Mouse (Mus musculus): Measurements from ENCODE around the gene Zfp747. TPM values are rescaled to one million over a fixed set of nuclear protein-coding genes. Genes with fewer than 3 reads are reported as not detected.
"Not testable (repeated sequence)": the region's sequence is repeated elsewhere in the genome, so short reads cannot be mapped to it uniquely, and the experiment has no call there.

Zfp747 gene
- total RNA-seq, 2 experiments from 2014 or later: 6.7 to 6.9 TPM

GRCm38 (mm10) chr7:127342888-127343287 is 33.0 kb downstream of the Zfp747 start:
- TF ChIP-seq CTCF (conservative IDR thresholded peaks at IDR 0.05): no peak
- H3K4me3 ChIP-seq: no peak overlapping the region
- no peak for DNase-seq (ENCODE audit: low spot score in 2 of 2)
- no peak overlapping the region for H3K27ac ChIP-seq

DNA sequence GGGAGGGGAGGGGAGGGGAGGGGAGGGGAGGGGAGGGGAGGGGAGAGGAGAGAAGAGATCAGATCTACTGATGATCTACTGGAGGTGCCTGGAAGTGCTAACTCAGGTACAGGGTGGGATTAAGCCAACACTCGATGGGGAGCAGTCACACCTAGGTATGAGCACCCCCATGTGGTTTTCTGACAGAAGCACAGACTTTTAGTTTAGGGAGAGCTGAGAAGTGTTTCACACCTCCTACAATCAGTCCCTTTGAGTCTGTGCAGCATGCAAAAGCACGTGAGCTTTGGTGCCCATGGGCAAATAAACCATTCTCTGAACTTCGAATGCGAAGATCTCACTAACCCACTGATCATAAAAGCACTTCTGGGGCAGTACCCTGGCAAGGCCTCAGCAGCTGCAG is 33.5 kb downstream of the Zfp747 start:
- no peak for DNase-seq (ENCODE audit: low spot score in 2 of 2)
- no peak overlapping the region for H3K4me3 ChIP-seq
- TF ChIP-seq CTCF (conservative IDR thresholded peaks at IDR 0.05): peak; percentile 70

DNA sequence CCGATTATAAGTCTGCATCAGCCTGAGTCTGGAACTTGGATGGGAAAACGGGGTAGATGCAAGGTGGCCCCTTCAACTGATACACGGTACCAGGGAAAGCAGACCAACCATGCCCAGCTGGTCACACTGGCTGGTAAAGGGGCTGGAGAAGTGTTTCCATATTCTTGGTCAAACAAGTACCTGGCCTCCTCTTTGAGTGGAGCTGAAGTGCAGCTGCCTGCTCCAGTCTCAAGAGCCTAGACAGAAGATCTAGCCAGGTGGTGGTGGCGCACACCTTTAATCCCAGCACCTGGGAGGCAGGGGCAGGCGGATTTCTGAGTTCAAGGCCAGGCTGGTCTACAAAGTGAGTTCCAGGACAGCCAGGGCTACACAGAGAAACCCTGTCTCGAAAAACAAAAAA is 34.0 kb downstream of the Zfp747 start:
- not testable (repeated sequence) for H3K4me3 ChIP-seq

More for the DNA sequence above, 33.5 kb downstream of the Zfp747 start:
- H3K27ac ChIP-seq: no peak overlapping the region

DNA sequence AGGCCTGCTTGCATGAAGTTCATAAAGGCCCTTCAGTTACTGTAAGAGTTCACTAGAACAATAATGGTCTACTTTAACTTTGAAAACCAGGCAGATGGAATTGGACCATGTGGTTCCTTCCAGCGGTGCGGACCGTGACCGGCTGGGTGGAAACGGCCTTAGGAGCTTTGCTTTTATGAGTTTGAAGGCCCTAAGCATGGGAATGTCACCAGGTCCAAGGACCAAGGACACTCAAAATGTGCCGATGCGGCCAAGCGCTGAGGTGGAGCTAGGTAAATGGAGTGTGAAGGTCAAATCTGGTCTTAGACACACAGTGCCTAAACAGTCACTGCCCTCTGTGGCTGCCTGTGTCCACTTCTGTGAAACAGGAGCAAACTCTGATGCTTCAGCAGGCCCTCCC is 34.5 kb downstream of the Zfp747 start:
- no peak overlapping the region for H3K4me3 ChIP-seq
- TF ChIP-seq CTCF (conservative IDR thresholded peaks at IDR 0.05): no peak
- no peak overlapping the region for H3K27ac ChIP-seq
- no peak for DNase-seq (ENCODE audit: low spot score in 2 of 2)

More for the DNA sequence above, 34.0 kb downstream of the Zfp747 start:
- DNase-seq (ENCODE audit: low spot score in 2 of 2); H3K27ac ChIP-seq: not testable (repeated sequence)

- no peak for TF ChIP-seq CTCF (conservative IDR thresholded peaks at IDR 0.05)
- DNase-seq (ENCODE audit: low spot score in 2 of 2): no peak
- Histone ChIP-seq H3K27ac (no peak overlapping the region), H3K4me3 (no peak overlapping the region)
Measured at GRCm38 (mm10) chr7:127337636-127338035, 38.2 kb downstream of the Zfp747 start.

DNA sequence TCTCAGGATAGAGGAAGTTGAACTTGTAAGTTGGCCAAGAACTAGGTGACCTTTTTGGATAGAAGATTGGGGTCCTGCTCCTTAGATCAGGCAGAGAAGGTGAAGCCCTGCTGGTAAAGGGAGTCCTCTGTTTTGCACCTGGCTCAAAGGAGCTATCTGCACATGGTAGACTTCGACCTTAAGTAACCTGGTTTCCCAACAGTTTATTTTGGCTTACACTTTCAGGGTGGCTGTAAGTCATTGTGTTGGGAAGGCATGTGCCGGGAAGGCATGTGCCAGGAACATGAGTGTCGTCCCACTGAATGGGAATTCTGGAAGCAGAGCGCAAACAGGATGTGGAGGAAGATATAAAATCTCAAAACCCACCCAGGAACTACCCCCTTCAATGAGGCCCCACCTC is 40.2 kb downstream of the Zfp747 start:
- no peak for TF ChIP-seq CTCF (conservative IDR thresholded peaks at IDR 0.05)
- H3K27ac ChIP-seq: no peak overlapping the region
- H3K4me3 ChIP-seq: no peak overlapping the region
- no peak for DNase-seq (ENCODE audit: low spot score in 2 of 2)

GRCm38 (mm10) chr7:127333240-127333639 is 42.6 kb downstream of the Zfp747 start:
- no peak overlapping the region for H3K4me3 ChIP-seq

DNA sequence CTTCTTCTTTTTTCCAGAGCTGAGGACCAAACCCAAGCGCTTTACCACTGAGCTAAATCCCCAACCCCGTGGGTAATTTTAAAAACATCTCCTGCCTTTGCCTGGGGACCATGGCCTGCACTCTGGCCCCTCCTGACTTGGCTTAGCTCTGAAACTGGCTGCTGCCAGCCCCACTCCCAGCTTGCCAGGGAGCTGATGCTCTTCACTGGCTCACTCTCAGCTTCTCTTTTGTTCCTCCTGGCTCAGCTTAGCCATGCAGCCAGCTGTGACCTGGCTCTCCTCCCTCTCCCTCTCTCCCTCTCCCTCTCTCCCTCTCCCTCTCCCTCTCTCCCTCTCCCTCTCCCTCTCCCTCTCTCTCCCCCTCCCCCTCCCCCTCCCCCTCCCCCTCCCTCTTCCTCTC is 49.2 kb downstream of the Zfp747 start:
- Histone ChIP-seq H3K27ac (no peak overlapping the region), H3K4me3 (no peak overlapping the region)
- no peak for TF ChIP-seq CTCF (conservative IDR thresholded peaks at IDR 0.05)
- DNase-seq (ENCODE audit: low spot score in 2 of 2): peak; percentile 58 to 74

More at GRCm38 (mm10) chr7:127333240-127333639, 42.6 kb downstream of the Zfp747 start:
- H3K27ac ChIP-seq: no peak overlapping the region
- no peak for TF ChIP-seq CTCF (conservative IDR thresholded peaks at IDR 0.05)
- DNase-seq (ENCODE audit: low spot score in 2 of 2): no peak

- DNase-seq (ENCODE audit: low spot score in 2 of 2): no peak
- Histone ChIP-seq H3K27ac (no peak overlapping the region), H3K4me3 (no peak overlapping the region)
- TF ChIP-seq CTCF (conservative IDR thresholded peaks at IDR 0.05): no peak
Measured at GRCm38 (mm10) chr7:127325550-127325949, 50.3 kb downstream of the Zfp747 start.

- no peak for TF ChIP-seq CTCF (conservative IDR thresholded peaks at IDR 0.05)
- no peak overlapping the region for H3K27ac ChIP-seq
- no peak overlapping the region for H3K4me3 ChIP-seq
- DNase-seq (ENCODE audit: low spot score in 2 of 2): no peak
Measured at GRCm38 (mm10) chr7:127324944-127325343, 50.9 kb downstream of the Zfp747 start.

Other genes with a start within 250 kb of the Zfp747 start
- under 1 TPM; 0.64 to 0.72 TPM for gene Spn, start 238.2 kb downstream of the Zfp747 start, total RNA-seq (2021)
- gene Cd2bp2, start 180.0 kb downstream of the Zfp747 start, total RNA-seq (2021): 10 to 100 TPM; 88.4 to 97.0 TPM
- gene Tbc1d10b, start 167.6 kb downstream of the Zfp747 start, total RNA-seq (2021): 100 to 1,000 TPM; 102 to 120 TPM
- gene Mylpf, start 167.2 kb downstream of the Zfp747 start, total RNA-seq (2021): 1 to 10 TPM; 1.3 to 1.9 TPM
- 10 to 100 TPM; 18.6 to 21.7 TPM for gene Zfp553, start 143.0 kb downstream of the Zfp747 start, total RNA-seq (2021)
- 1 to 10 TPM; 5.0 to 6.3 TPM for gene Sept1, start 142.9 kb downstream of the Zfp747 start, total RNA-seq (2021)
- gene Zfp771, start 131.8 kb downstream of the Zfp747 start, total RNA-seq (2021): 10 to 100 TPM; 68.3 to 69.2 TPM
- gene Dctpp1, start 115.3 kb downstream of the Zfp747 start, total RNA-seq (2021): 10 to 100 TPM; 18.3 to 23.8 TPM
- 10 to 100 TPM; 40.0 to 46.7 TPM for gene Sephs2, start 102.0 kb downstream of the Zfp747 start, total RNA-seq (2021)
- under 1 TPM; 0.20 to 0.36 TPM for gene Itgal, start 79.8 kb downstream of the Zfp747 start, total RNA-seq (2021)
- gene Zfp768, start 30.5 kb downstream of the Zfp747 start, total RNA-seq (2021): 10 to 100 TPM; 11.4 to 11.8 TPM
- 1 to 10 TPM; 3.1 to 4.2 TPM for gene 9130019O22Rik, start 11.1 kb upstream of the Zfp747 start, total RNA-seq (2021)
- gene E430018J23Rik, start 17.6 kb upstream of the Zfp747 start, total RNA-seq (2021): 1 to 10 TPM; 7.5 to 8.0 TPM
- 1 to 10 TPM; 4.4 to 4.5 TPM for gene Zfp764, start 30.8 kb upstream of the Zfp747 start, total RNA-seq (2021)
- gene Zfp688, start 46.0 kb upstream of the Zfp747 start, total RNA-seq (2021): 10 to 100 TPM; 12.2 to 17.3 TPM
- gene Zfp689, start 73.1 kb upstream of the Zfp747 start, total RNA-seq (2021): 1 to 10 TPM; 5.0 to 7.6 TPM
- gene Prr14, start 83.6 kb upstream of the Zfp747 start, total RNA-seq (2021): 10 to 100 TPM; 29.2 to 35.3 TPM
- 10 to 100 TPM; 60.3 to 72.5 TPM for gene Fbrs, start 103.1 kb upstream of the Zfp747 start, total RNA-seq (2021)
- 100 to 1,000 TPM; 118 to 127 TPM for gene Srcap, start 135.9 kb upstream of the Zfp747 start, total RNA-seq (2021)
- gene Gm42715, start 143.5 kb upstream of the Zfp747 start, total RNA-seq (2021): 10 to 100 TPM in 1 of 2 experiments, 1 to 10 TPM in 1; 9.0 to 12.0 TPM
- not detected for gene Tmem265, start 185.3 kb upstream of the Zfp747 start, total RNA-seq (2021)
- 10 to 100 TPM; 80.4 to 84.2 TPM for gene Phkg2, start 197.3 kb upstream of the Zfp747 start, total RNA-seq (2021)
- gene Ccdc189, start 212.5 kb upstream of the Zfp747 start, total RNA-seq (2021): 10 to 100 TPM; 11.5 to 12.9 TPM
- 10 to 100 TPM; 69.5 to 72.8 TPM for gene Rnf40, start 212.7 kb upstream of the Zfp747 start, total RNA-seq (2021)
- gene Zfp629, start 239.7 kb upstream of the Zfp747 start, total RNA-seq (2021): 10 to 100 TPM; 21.8 to 22.5 TPM